Mouse (Mus musculus) skeletal muscle tissue, adult 2 months (tissue): Measurements from ENCODE around the gene Pold2.
"Not testable (repeated sequence)": the region's sequence is repeated elsewhere in the genome, so short reads cannot be mapped to it uniquely, and the experiment has no call there.

ENCODE experiments used
- DNase-seq: peaks from one replicate; pipeline ENCODE4 v3.0.0-alpha.2; 2012; ENCODE audit warnings: low read depth, low spot score

Pold2 gene

DNA sequence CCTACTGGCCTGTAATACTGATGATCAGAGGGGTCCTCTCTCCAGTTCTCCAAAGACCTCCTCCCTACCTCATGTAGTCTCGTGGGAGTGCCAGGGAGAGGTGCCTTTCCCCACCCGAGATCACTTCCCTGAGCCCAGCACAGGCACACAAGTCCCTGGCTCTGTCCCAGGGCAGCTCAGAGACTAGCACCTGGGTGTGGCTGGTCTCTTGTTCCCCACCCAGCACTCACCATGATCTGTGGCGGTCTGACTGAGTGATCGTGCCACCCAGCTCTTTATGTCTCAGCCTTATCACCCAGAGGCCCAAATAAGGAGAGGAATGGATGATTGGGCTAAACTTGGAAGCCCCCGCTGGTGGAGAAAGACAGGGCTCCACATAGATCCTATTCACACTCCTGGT is 20.4 kb upstream of the Pold2 start, which contains the start of gene Myl7:
TSS of gene Myl7 (minus strand) at position 252 of the 400 bp plus-strand sequence.
- DNase-seq = no peak

DNA sequence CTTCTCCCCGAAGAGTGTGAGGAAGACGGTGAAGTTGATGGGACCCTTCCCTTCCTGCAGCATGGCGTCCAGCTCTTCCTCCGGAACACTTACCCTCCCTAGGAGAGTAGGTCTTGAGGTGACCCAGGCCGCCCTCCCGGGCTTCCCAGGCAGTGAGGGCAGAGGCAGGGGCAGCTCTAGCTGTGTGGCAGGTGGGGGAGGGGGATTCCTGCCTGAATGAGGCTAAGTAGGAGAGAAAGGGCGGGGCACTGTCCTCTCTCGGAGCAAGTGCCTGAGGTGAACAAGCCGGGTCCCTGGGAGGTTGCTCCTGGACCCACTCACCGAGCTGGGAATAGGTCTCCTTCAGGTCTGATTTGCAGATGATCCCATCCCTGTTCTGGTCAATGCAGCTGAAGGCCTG is 19.7 kb upstream of the Pold2 start:
- no peak for DNase-seq

DNA sequence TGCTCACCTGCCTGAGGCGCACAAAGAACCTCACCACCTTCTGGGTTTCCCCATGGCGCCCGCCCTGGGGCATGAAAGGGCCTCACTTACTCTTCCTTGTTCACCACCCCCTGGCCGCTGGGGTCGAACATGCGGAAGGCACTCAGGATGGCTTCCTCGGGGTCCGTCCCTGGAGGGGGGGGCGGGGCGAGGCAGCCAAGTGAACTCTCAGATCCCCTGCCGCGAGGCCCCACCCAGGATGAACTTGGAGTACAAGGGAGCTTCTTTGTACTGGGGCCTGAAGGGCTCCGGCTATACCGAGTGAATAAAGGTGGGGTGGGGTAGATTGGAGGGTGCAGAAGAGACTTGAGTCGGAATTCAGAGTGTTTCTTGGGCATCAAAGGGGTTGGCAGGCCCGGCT is 19.1 kb upstream of the Pold2 start:
- DNase-seq = no peak

DNA sequence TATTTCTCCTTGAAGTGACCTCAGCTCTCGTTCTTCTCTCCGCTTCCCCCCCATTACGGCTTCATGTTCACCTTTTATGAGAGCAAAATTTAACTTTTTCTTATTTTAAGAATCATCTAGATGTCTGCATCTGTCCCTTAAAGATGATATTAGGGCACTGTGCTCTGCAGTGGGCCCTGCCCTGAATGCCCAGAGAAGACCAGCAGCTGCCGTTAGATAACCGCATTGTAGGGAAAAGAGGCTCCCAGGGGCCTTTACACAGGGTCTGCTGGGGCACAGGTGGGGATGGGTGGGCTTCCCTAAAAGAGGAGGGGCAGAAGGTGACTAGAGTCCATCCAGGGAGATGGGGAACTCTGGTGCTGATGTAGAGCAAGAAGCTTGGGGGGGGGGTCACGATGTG is 15.7 kb upstream of the Pold2 start:
- no peak for DNase-seq

DNA sequence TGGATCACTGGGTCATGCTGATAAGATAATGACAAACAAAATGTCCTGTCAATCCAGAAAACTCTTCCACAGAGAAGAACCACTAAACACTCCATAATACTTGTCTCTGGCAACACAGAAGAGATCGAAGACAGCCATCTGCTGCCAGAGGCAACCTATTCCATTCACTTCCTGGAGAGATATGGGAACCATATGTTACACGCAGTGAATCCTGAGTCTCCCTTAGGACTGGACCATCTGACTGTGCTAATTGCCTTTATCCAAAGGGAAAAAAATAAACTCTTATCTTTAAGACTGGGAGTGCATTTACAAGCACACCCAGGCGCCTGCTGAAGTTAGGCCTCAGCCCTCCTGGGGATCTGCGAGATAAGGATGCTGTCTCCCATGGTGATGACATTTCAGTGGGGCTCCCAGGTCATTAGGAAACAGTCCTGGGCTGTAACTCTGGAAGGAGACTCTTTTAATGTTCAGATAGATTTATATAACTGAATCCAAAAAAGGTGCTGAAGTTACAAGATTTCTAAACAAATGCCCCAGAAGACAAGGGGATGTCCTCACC is 14.8 kb upstream of the Pold2 start:
- no peak for DNase-seq

DNA sequence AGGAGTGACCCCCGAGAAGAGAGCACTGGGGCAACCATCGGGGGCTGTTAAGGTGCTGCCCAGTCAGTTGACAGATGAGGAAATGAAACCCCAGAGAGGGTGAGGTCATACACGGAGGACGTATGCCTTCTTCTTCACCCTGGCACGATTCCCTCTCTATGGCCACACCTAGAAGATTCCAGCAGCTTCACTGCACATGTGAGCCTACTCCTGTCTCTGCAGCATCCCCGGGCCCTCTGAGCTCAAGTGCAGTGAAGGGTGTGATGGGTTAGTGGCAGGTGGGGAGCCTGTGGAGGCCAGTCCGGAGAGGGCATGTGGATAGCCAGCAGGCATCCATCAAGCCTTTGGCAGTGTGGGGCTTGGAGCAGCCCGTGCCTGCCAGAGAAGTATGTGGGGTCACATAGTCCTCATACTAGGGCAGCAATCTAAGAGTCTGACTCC is 14.1 kb upstream of the Pold2 start:
- DNase-seq = no peak

DNA sequence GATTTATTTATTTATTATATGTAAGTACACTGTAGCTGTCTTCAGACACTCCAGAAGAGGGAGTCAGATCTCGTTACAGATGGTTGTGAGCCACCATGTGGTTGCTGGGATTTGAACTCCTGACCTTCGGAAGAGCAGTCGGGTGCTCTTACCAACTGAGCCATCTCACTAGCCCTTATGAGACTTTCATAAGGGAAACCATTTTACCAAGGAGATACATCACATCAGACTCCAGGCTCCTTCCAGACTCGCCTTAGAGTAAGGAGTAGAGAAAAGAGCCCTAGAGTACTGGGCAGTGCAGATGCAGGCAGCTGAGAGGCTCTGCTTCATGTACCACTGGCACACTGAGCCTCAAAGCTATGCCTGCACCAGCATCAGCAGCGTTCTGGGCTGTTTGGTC is 10.5 kb upstream of the Pold2 start:
- DNase-seq = not testable (repeated sequence)

DNA sequence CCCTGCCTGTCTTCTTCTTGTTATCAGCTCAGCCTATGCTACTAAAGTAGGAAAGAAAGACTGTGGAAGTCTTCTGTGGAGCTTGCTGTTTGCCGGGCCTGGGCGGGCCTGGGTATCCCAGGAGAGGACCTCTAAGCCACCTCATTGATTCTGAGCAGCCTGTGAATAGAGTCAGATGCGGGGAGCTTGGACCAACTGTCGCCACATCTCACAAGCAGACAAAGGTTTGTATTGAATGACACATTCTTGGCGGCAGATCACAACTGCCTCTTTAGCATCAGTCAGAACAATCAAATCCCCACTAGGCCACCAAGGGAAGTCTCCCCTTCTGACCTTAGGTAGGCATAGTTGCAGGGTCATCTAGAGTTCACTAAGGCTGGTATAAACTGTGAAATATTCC is 9.2 kb upstream of the Pold2 start:
- no peak for DNase-seq

DNA sequence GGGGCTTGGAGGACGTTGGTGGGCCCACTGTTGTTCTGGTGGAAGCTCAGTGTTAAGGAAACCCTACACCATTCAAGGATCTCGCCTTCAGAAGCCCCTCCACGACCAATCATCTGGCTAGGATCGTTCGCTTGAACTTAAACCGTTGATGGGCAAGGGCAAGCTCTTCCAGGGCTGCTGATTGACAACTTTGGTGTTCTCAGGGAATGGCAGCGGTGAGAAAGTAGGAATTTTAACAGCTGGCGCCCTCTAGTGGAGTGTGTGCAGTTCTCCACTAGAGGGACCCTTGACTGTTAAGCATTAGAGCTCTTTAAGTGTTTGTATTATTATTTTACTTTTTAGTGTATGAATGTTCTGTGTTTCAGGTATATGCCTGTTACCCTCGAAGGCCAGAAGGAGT is 8.1 kb upstream of the Pold2 start:
- DNase-seq = peak; percentile 68

DNA sequence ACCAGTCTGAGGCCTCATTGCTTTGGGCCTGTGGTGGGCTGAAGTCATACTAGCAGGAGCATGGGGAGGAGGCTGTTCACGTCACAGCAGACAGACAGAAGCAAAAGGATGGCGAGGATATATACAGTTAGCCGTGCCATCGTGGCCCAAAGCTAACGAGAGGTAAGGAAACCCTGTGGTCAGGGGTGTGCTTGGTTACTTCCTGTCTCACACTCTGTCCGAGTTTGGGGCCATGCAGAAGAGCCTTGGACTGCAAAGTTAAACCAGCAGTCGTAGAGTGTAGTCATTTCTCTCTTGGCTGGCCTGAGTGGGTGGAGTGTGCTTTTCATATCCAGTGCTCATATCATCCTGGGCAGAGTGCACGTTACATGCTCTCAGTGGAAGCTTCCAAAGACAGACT is 4.4 kb upstream of the Pold2 start:
- DNase-seq = no peak

DNA sequence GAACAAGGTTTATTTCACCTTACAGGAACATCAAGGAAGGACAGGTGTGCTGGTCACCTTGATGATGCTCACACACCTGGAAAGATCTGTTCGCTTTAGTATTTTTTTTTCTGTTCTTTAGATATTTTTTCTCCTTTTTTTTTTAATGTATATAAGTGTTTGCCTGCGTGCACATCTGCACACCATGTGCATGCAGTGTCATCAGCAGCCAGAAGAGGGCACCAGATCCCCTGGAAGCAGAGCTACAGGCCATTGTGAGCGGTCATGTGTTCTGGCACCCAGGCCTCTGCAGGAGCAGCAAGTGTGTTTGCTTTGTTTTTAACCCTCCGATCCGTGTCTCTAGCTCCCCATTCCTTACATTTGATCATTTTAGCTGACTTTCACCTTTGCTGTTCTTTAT is 1.8 kb upstream of the Pold2 start:
- no peak for DNase-seq

DNA sequence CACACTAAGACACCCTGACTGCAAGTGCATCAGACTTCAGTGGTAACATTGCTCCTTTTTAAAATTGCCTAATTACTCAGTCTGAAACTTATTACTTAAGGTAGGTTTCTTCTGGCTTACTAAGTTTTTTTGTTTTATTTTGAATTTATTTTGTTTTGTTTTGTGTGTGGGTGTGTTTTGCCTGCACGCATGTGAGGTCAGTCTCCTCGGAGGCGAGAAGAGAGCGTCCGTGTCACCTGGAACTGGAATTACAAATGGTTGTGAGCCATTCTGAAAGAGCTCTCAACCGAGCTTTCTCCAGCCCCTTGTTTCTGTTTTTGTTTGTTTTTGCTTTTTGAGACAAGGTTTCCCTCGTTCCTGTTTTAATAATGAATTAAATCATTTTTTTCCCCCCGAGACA is 569 bp upstream of the Pold2 start:
- no peak for DNase-seq

DNA sequence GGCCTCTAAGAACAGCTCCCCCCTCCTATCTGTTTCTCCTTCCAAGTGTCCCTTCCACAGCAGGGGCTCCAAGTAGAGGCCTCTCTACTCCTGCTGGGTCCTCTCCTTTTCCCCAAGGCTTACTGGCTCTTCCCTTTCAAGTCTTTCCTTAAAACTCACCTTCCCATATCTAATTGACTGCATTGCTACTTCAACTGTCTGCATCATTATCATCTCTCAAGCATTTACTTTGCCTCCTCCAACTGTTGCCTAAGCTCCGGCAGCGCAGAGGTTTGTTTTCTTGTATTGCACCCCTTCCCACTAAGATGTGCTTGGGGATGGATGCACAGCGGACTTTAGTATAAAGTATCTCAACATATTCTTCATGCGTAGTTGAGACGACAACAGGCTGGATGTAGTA is 671 bp downstream of the Pold2 start:
- no peak for DNase-seq

DNA sequence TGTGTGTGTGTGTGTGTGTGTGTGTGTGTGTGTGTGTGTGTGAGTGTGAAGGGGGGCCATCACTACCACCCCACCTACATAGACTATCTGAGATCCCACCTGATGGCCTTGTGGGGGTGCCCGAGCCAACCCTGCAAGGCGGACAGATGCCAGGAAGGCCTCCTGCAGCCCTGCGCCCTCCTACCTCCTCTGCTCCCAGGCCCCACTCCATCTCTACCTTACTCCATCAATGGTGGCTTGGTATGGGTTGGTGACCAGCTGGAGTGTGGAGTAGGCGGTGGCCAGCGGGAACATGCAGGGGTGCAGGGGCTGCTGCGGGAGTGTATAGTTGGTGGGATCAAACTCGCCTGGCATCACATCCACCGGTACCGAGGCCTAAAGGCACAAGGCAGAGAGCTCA is 4.9 kb downstream of the Pold2 start:
- no peak for DNase-seq

DNA sequence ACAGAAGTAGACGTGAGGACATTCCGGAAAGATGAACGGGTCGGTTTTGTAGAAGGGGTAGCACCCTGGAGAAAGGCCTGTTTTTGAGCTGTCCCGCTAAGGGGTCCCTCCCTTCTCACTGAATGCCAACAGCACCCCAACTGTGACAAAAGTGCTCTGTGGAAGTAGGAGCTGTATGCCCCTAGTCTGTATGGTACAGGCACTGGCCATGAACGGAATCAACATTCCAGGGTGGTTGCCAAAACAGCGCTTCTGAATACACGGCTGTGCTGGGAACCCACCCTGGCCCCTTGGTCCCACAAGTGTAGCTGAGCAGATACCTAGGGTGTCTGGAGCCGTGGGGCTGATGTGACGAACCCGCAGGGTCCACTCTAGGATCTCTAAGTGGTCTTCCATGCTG is 5.4 kb downstream of the Pold2 start:
- no peak for DNase-seq

DNA sequence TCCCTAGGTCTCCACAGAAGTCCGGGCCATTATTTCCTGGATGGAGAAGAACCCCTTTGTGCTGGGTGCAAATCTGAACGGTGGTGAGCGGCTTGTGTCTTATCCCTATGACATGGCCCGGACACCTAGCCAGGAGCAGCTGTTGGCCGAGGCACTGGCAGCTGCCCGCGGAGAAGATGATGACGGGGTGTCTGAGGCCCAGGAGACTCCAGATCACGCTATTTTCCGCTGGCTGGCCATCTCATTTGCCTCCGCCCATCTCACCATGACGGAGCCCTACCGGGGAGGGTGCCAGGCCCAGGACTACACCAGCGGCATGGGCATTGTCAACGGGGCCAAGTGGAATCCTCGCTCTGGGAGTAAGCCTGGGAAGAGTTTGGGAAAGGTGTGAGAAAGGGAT is 8.0 kb downstream of the Pold2 start:
- DNase-seq = peak; percentile 77

DNA sequence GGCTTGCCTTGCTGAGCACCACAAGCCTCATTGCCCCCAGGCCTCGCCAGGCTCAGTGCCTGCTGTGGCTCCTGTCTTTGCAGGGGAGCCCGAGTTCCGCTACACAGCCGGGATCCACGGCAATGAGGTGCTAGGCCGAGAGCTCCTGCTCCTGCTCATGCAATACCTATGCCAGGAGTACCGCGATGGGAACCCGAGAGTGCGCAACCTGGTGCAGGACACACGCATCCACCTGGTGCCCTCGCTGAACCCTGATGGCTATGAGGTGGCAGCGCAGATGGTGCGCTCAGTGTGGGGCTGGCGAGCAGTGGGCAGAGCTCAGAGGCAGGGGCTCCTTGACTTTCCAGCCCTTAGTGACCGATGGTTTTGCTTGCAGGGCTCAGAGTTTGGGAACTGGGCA is 8.8 kb downstream of the Pold2 start:
- DNase-seq = no peak

DNA sequence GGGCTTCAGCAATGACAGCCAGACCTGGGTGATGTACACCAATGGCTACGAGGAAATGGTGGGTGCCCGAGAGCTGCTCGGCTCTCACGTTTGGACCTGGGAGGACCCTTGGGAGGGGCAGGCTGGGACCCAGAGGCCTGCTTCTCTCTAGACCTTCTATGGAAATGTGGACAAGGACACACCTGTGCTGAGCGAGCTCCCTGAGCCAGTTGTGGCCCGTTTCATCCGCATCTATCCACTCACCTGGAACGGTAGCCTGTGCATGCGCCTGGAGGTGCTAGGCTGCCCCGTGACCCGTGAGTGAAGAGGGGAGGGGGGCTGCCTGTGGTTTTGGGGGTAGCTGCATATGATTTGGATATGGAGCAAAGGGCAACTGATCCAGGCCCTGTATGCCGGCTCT is 9.8 kb downstream of the Pold2 start:
- DNase-seq = no peak

DNA sequence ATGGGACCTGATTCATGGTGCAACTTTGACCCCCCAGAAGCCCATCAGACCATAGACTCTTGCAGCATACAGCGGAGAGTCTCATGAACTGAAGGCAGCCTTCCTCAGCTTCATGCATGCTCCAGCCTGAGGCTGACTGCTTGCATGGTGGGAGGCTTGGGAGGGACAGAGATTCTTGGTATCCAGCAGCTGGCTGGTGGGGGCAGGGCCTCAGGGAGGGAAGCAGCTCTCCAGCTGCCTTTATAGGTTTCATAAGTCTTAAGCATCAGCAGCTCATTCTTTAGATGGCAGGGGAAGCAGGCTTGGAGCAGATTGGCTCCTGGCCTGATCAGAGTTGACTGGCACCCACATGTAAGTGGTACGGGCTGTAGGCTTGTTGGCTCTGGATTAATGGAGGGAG is 10.9 kb downstream of the Pold2 start:
- DNase-seq = no peak

DNA sequence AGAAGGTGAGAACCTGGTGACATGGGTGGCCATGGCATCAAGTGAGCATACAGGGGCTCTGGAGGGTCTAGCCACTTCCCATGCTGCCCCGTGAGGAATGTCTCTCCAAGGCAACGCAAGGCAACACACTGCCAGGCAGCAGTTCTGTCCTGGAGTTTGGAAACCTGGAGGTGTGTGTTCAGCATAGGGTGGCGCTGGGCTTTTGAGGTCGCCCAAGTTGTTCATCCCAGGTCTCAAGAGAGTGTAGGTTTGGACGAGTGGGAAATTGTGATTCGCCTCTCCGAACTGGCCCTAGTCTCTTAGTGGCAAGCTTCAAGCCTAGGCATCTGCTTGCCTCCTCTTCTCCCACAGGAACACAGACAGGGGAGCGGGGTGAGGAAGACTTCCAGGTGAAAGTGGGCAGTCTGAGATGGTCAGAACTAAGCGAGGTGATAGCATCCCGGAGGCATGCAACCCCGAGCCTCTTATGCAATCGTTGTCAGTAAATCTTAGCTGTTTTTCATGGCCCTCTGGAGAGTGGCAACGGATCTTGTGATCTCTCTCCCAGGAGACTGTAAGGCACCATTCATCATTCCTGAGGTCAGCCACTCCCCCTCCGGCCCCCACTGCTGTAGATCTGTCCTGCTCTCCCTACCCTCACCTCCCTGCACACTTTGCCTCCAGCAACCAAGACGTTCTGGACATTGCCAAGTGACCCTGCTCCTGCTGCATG is 15.5 kb downstream of the Pold2 start:
- DNase-seq = peak; percentile 87

DNA sequence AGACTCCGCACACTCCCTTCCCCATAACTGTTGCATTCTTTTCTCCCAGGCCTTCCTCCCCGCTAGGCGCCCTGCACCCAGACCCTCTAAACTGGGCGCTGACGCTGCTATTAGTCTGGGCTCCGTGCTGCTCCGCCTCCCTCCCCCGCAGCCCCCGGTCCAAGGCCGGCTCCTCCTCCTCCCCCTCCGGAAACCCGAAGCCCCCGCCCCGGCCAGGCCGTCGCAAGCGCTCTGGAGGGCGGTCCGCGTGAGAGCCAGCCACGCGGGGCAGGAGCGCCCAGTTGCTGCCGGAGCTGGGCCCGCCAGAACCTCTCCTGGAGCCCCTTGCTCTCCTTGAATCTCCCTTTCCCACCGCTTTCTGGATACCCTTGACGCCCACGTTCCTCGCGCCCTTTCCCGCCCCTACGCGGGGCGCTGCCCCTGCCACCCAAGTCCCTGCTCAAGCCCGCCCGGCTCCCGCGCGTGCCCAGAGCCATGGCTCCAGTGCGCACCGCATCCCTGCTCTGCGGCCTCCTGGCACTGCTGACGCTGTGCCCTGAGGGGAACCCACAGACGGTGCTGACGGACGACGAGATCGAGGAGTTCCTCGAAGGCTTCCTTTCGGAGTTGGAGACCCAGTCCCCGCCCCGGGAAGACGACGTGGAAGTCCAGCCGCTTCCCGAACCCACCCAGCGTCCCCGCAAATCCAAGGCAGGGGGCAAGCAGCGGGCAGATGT is 16.3 kb downstream of the Pold2 start, which contains the start of gene Aebp1:
TSS of gene Aebp1 (plus strand) at position 270 of the 716 bp plus-strand sequence.
- DNase-seq = peak; percentile 67

DNA sequence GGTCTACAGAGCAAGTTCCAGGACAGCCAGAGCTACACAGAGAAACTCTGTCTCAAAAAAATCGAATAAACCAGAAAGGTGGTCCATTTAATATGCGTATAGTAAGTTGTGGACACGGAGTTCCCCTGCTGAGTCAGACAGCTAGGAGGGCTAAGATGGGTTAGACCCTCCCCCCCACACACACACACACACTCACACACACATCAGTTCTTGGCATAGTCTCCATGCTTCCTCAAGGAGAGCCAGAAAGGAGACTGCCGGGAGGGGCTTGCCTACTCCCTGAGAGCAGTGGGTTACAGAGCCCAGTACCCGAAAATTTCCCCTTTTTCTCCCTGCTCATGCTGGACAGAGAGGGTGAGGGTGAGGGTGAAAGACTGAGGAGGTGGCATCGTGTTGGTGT is 17.5 kb downstream of the Pold2 start:
- DNase-seq = no peak
